Mouse (Mus musculus): ENCODE measurements around the gene Tuba1b. TPM values are rescaled to one million over a fixed set of nuclear protein-coding genes. Genes with fewer than 3 reads are reported as not detected.

The Tuba1b gene
- polyA plus RNA-seq, 1 experiment from 2014 or later: 2,366 TPM

DNA sequence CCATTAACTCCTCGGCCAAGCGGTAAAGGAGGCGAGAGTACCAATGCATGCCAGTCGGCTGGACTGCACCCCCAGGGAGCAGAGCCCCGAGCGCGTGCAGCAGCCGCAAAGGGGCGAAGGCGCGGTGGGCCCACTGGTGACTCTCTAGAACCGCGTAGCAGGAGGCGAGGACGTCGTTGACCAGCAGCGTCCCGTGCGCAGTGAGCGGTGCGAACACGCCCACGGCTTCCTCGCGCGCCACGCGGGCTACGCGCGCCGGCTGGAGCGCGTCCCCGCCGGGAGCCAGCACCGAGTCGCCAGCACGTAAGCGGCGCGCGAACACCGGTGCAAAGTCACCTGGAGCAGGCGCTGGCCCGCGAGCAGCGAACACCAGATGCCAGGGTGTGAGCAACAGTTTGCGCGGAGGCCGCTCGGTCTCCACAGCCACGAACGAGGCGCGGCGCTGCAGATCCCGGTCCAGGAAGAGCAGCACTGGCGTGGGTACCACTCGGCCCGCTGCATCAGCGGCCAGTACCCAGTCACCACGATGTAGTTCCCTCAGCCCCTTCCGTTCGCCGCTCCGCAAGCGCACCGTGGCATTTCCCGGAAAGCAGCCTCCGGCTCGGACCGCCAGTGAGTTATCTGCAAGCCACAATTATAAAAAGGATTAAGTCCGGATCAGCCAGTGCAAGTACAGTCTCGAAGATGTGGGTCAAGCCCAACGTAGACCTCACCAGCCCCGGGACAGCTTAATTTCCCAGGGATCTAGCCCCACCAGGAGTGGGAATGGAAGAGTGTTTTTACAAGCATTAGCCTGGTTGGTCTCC lies 40.2 kb downstream of the Tuba1b start, which contains the start of gene Rhebl1:
Rhebl1 (minus strand) TSS at position 601 of the 806 bp plus-strand sequence.
- WGBS: under 1% methylated on average over 77 of the region's 77 CpGs
- peak within 1 kb of the TSS; percentile 78 for H3K4me2 ChIP-seq (ENCODE audit: low read depth, low read length, severe bottlenecking)
- ATAC-seq (replicated peaks; ENCODE audit: low FRiP score) (no peak), DNase-seq (ENCODE audit: low spot score) (peak; percentile 73)
- H3K27me3 ChIP-seq (ENCODE audit: control insufficient read depth, insufficient read depth, low read length): peaks cover 82% of the 10 kb centered on the region
- peaks cover 37% of the 10 kb centered on the region for H3K4me1 ChIP-seq (replicated peaks; ENCODE audit: control insufficient read depth, insufficient read depth, low read length)
- H3K27ac ChIP-seq (ENCODE audit: low read depth, low read length): no peak within 1 kb of the TSS
- no peaks in the 10 kb centered on the region for H3K36me3 ChIP-seq (ENCODE audit: control insufficient read depth, insufficient read depth, low read length)
- peak within 1 kb of the TSS; percentile 56 for H3K9ac ChIP-seq (ENCODE audit: low read length)
- peak within 1 kb of the TSS; percentile 42 for H3K4me3 ChIP-seq (ENCODE audit: low read depth, low read length)
- H3K9me3 ChIP-seq (ENCODE audit: control insufficient read depth, low read length): no peaks in the 10 kb centered on the region

DNA sequence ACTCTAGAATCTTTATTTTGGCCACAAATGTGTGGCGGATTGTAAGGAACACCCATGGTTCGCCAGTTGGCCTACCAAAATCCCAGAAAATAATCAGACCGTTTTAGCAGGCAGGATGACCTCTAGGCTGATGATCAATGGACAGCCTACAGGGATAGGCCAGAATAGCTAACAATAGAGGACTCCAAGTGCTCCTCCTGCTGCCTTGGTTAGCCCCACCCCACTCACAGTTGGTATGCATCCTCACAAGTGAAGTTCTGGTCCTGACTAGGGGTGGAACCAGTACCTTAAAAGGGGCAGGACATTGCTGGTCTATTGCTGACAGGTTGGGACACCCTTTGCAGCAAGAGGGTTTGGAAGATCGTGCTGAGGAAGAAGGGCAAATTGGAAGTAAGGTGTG lies 41.3 kb downstream of the Tuba1b start:
- Histone ChIP-seq H3K27ac (ENCODE audit: low read depth, low read length) (no peak overlapping the region), H3K4me3 (ENCODE audit: low read depth, low read length) (no peak overlapping the region), H3K9me3 (ENCODE audit: control insufficient read depth, low read length) (no peaks in the 10 kb centered on the region), H3K4me2 (ENCODE audit: low read depth, low read length, severe bottlenecking) (no peak overlapping the region), H3K4me1 (replicated peaks; ENCODE audit: control insufficient read depth, insufficient read depth, low read length) (peaks cover 31% of the 10 kb centered on the region), H3K36me3 (ENCODE audit: control insufficient read depth, insufficient read depth, low read length) (no peaks in the 10 kb centered on the region), H3K27me3 (ENCODE audit: control insufficient read depth, insufficient read depth, low read length) (peaks cover 71% of the 10 kb centered on the region), H3K9ac (ENCODE audit: low read length) (no peak overlapping the region)
- 40% methylated on average over 4 of the region's 4 CpGs for WGBS
- ATAC-seq (replicated peaks; ENCODE audit: low FRiP score) (no peak), DNase-seq (ENCODE audit: low spot score) (no peak)

DNA sequence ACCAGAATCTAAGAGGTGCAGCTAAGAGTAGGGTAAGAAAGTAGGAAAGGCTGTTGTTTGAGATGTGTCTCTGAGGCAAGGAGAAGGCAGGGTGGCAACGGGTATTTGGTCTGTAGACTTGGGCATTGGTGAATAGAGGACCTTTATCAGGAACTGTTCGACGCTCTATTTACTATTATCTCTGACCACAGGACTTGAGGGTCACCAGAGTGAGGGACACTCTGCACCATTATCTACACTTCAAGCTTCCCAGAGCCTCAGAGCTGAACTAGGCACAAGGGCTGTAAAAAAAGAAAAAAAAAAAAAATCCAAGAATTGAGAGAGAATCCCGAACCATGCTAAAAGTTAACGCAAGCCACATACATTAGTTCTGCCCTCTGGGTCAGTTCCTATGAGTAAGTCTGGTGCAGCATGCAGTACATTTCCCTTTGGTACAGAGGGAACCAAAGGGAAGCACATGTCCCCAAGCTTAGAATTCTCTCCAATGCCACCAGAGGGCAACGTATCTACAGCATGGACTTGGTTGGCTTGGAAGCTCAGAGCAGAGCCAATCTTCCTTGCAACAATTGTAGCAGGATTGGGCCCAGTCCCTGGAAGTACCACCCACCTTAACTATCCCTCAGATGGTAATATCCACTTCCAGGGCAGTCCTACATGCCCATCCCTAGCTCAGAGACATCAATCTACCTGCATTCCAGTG lies 42.3 kb downstream of the Tuba1b start:
- peak; percentile 61; the same call in 1 of the 2 replicates for ATAC-seq (replicated peaks; ENCODE audit: low FRiP score)
- DNase-seq (ENCODE audit: low spot score): peak; percentile 68
- H3K27ac ChIP-seq (ENCODE audit: low read depth, low read length): no peak overlapping the region
- H3K9ac ChIP-seq (ENCODE audit: low read length): no peak overlapping the region
- 48% methylated on average over 6 of the region's 6 CpGs for WGBS
- peaks cover 24% of the 10 kb centered on the region for H3K4me1 ChIP-seq (replicated peaks; ENCODE audit: control insufficient read depth, insufficient read depth, low read length)
- H3K36me3 ChIP-seq (ENCODE audit: control insufficient read depth, insufficient read depth, low read length): no peaks in the 10 kb centered on the region
- peaks cover 61% of the 10 kb centered on the region for H3K27me3 ChIP-seq (ENCODE audit: control insufficient read depth, insufficient read depth, low read length)
- H3K4me3 ChIP-seq (ENCODE audit: low read depth, low read length): no peak overlapping the region
- H3K4me2 ChIP-seq (ENCODE audit: low read depth, low read length, severe bottlenecking): no peak overlapping the region
- H3K9me3 ChIP-seq (ENCODE audit: control insufficient read depth, low read length): no peaks in the 10 kb centered on the region

DNA sequence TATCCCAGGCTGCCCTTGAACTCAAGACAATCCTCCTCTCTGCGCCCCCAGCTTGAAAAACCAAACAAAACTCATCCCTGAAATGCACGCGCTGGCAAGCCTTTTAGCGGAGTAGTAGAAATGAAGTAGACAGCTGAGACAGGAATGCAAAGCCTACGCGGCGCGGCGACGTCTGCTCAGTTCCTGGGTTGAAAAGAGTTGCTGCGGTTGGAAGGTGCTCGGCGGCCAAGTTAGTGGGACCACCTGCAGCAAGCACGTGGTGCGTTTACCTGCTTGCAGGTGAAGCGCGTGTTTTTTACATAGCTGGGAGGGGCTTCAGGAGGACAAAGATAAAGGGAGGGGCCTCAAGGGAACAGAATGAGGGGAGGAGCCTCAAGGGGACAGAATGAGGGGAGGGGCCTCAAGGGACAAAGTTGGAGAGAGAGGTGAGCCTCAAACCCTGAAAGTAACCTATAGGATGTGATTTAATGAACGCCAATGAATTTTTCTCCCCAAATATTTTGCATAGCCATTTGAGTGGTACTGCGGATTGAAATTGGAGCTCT lies 43.1 kb downstream of the Tuba1b start:
- Histone ChIP-seq H3K27me3 (ENCODE audit: control insufficient read depth, insufficient read depth, low read length) (peaks cover 53% of the 10 kb centered on the region), H3K9me3 (ENCODE audit: control insufficient read depth, low read length) (no peaks in the 10 kb centered on the region), H3K4me3 (ENCODE audit: low read depth, low read length) (0 out of 2 replicates have a peak overlapping the region, but pooled peaks have one; percentile 1), H3K4me1 (replicated peaks; ENCODE audit: control insufficient read depth, insufficient read depth, low read length) (peaks cover 22% of the 10 kb centered on the region), H3K4me2 (ENCODE audit: low read depth, low read length, severe bottlenecking) (no peak overlapping the region), H3K27ac (ENCODE audit: low read depth, low read length) (no peak overlapping the region), H3K36me3 (ENCODE audit: control insufficient read depth, insufficient read depth, low read length) (no peaks in the 10 kb centered on the region), H3K9ac (ENCODE audit: low read length) (no peak overlapping the region)
- WGBS: 12% methylated on average over 19 of the region's 19 CpGs
- no peak for ATAC-seq (replicated peaks; ENCODE audit: low FRiP score)
- no peak for DNase-seq (ENCODE audit: low spot score)

DNA sequence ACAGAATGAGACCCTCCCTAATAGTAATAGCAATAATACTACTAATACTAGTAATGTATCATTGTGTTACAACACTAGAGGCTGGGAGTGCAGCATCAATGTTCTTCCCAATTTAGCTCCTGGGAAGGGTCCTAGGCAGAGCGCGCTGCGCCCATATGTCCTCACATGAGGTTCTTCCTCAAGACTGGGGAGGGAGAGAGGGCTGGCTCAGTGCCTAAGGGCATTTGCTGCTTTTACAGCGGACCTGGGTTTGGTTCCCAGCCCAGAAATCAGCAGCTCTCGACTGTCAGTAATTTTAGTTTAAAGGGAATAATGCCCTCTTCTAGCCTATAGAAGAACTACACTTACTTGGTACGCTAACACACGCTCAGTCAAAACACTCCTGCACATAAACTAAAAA lies 46.8 kb downstream of the Tuba1b start:
- WGBS: 81% methylated on average over 7 of the region's 7 CpGs
- ATAC-seq (replicated peaks; ENCODE audit: low FRiP score): no peak
- no peaks in the 10 kb centered on the region for H3K4me1 ChIP-seq (replicated peaks; ENCODE audit: control insufficient read depth, insufficient read depth, low read length)
- no peak overlapping the region for H3K4me3 ChIP-seq (ENCODE audit: low read depth, low read length)
- no peaks in the 10 kb centered on the region for H3K36me3 ChIP-seq (ENCODE audit: control insufficient read depth, insufficient read depth, low read length)
- no peak overlapping the region for H3K4me2 ChIP-seq (ENCODE audit: low read depth, low read length, severe bottlenecking)
- H3K27me3 ChIP-seq (ENCODE audit: control insufficient read depth, insufficient read depth, low read length): peaks cover 16% of the 10 kb centered on the region
- H3K9ac ChIP-seq (ENCODE audit: low read length): no peak overlapping the region
- H3K27ac ChIP-seq (ENCODE audit: low read depth, low read length): no peak overlapping the region
- no peaks in the 10 kb centered on the region for H3K9me3 ChIP-seq (ENCODE audit: control insufficient read depth, low read length)
- no peak for DNase-seq (ENCODE audit: low spot score)

DNA sequence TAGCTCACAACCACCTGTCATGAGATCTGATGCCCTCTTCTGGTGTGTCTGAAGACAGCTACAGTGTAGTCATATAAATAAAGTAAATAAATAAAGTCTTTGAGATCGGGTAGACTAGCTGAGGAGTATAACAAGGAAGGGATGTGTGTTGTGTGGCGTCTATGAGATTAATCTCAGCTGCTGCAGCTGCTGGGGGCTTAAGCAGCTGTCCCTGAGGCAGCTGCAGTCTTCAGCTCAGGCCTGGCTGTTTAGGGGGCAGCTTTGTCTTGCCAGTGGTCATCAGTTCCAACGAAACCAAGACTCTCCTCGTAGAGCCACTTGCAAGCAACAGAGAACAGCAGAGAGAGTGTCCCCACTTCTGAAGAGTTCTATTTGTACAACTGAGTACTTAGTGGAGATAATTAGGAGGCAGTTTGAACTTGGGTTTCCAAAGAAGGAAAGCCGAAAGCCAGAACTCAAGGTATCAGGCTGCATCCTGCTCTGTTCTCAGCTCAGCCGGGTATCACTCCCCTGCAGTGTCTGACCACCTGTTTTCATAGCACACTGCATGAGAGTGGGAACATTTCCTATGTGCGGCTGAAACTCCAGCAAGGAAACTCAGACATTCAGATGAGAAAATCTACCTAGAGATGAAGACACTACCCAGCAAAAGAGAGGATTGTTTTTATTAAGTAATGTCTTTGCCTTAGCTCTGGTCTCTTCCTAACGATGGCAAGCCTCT lies 47.5 kb downstream of the Tuba1b start:
- H3K9me3 ChIP-seq (ENCODE audit: control insufficient read depth, low read length): no peaks in the 10 kb centered on the region
- peaks cover 10% of the 10 kb centered on the region for H3K27me3 ChIP-seq (ENCODE audit: control insufficient read depth, insufficient read depth, low read length)
- DNase-seq (ENCODE audit: low spot score) (no peak), ATAC-seq (replicated peaks; ENCODE audit: low FRiP score) (no peak)
- H3K27ac ChIP-seq (ENCODE audit: low read depth, low read length): no peak overlapping the region
- no peak overlapping the region for H3K4me3 ChIP-seq (ENCODE audit: low read depth, low read length)
- no peaks in the 10 kb centered on the region for H3K36me3 ChIP-seq (ENCODE audit: control insufficient read depth, insufficient read depth, low read length)
- 71% methylated on average over 8 of the region's 8 CpGs for WGBS
- H3K4me2 ChIP-seq (ENCODE audit: low read depth, low read length, severe bottlenecking): no peak overlapping the region
- no peaks in the 10 kb centered on the region for H3K4me1 ChIP-seq (replicated peaks; ENCODE audit: control insufficient read depth, insufficient read depth, low read length)
- no peak overlapping the region for H3K9ac ChIP-seq (ENCODE audit: low read length)

DNA sequence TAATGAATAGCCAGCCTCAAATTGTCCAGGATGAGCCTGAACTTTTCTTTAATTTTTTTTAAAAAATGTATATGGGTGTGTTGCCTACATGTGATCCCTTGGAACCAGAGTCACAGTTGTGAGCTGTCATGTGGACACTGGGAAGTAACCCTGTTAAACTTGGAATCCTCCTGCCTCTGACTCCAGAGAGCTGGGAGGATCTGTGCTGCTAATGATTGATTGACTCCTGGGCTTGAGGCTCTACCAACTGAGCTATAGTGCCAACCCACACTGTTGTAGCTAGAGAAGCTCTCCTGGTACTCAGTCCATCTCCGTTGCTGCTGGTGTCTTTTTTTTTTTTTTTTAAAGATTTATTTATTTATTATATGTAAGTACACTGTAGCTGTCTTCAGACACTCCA lies 50.3 kb downstream of the Tuba1b start:
- Histone ChIP-seq H3K27ac (ENCODE audit: low read depth, low read length) (no peak overlapping the region), H3K4me2 (ENCODE audit: low read depth, low read length, severe bottlenecking) (no peak overlapping the region), H3K4me3 (ENCODE audit: low read depth, low read length) (no peak overlapping the region), H3K9ac (ENCODE audit: low read length) (no peak overlapping the region), H3K27me3 (ENCODE audit: control insufficient read depth, insufficient read depth, low read length) (no peaks in the 10 kb centered on the region), H3K36me3 (ENCODE audit: control insufficient read depth, insufficient read depth, low read length) (no peaks in the 10 kb centered on the region), H3K9me3 (ENCODE audit: control insufficient read depth, low read length) (no peaks in the 10 kb centered on the region), H3K4me1 (replicated peaks; ENCODE audit: control insufficient read depth, insufficient read depth, low read length) (peaks cover 2% of the 10 kb centered on the region; the same call in 1 of the 2 replicates)
- ATAC-seq (replicated peaks; ENCODE audit: low FRiP score) (no peak), DNase-seq (ENCODE audit: low spot score) (no peak)
- 79% methylated on average over 1 of the region's 1 CpGs for whole genome bisulfite sequencing

DNA sequence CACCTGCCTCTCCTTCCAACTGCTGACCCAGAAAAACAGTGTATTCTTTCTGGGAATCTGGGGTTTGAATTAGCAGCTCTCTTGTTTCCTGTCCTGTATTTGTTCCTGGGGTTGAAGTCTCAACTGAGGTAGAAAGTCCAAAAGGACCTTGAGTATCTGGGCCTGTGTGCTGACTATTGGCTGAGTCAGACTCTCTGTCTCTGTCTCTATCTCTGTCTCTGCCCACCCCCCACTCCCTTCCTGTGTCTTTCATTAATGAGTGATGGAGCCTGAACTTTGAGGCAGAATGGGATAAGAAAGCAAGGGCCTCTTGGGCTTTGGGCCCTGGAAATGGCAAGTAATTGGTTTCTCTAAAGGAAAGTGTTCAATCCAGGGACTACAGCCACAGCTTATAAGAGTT lies 50.7 kb downstream of the Tuba1b start:
- no peak overlapping the region for H3K9ac ChIP-seq (ENCODE audit: low read length)
- no peak overlapping the region for H3K4me2 ChIP-seq (ENCODE audit: low read depth, low read length, severe bottlenecking)
- H3K9me3 ChIP-seq (ENCODE audit: control insufficient read depth, low read length): no peaks in the 10 kb centered on the region
- no peaks in the 10 kb centered on the region for H3K36me3 ChIP-seq (ENCODE audit: control insufficient read depth, insufficient read depth, low read length)
- ATAC-seq (replicated peaks; ENCODE audit: low FRiP score) (no peak), DNase-seq (ENCODE audit: low spot score) (no peak)
- no peak overlapping the region for H3K4me3 ChIP-seq (ENCODE audit: low read depth, low read length)
- H3K4me1 ChIP-seq (replicated peaks; ENCODE audit: control insufficient read depth, insufficient read depth, low read length): peaks cover 2% of the 10 kb centered on the region; the same call in 1 of the 2 replicates
- no peaks in the 10 kb centered on the region for H3K27me3 ChIP-seq (ENCODE audit: control insufficient read depth, insufficient read depth, low read length)
- H3K27ac ChIP-seq (ENCODE audit: low read depth, low read length): no peak overlapping the region

Measured in forebrain, embryonic 11.5 days (tissue).